Mouse (Mus musculus) forebrain, embryonic 13.5 days (tissue): ENCODE measurements at regions not wholly inside any gene's neighbourhood (a gene's known extent, or its start where the extent isn't known, plus 50 kb on each side); places are given as distances from the start of the nearest gene placed in this dataset.

Source experiments
- ATAC-seq: fragments of 200-750 bp; cut with Nextera tagmentation; 2 replicates; pipeline ENCODE4 v1.8.0; 2017
- H3K27ac ChIP-seq: fragments of 300-500 bp; sonication (generic); 2 replicates; pipeline ENCODE4 v1.5.1; 2015; ENCODE audit warnings: inconsistent platforms, mild to moderate bottlenecking, moderate library complexity
- H3K27me3 ChIP-seq: fragments of 300-500 bp; sonication (generic); 2 replicates; pipeline ENCODE4 v1.6.1; 2015; ENCODE audit warnings: mild to moderate bottlenecking, inconsistent platforms
- H3K36me3 ChIP-seq: fragments of 300-500 bp; sonication (generic); 2 replicates; pipeline ENCODE4 v1.6.1; 2015; ENCODE audit warnings: mild to moderate bottlenecking, inconsistent platforms; ENCODE audit not compliant: poor library complexity, severe bottlenecking
- H3K4me1 ChIP-seq: fragments of 300-500 bp; sonication (generic); 2 replicates; pipeline ENCODE4 v1.6.1; 2015; ENCODE audit warnings: inconsistent platforms
- H3K4me2 ChIP-seq: fragments of 300-500 bp; sonication (generic); 2 replicates; pipeline ENCODE4 v1.6.1; 2015; ENCODE audit warnings: inconsistent platforms, mild to moderate bottlenecking, moderate library complexity
- H3K4me3 ChIP-seq: fragments of 300-500 bp; sonication (generic); 2 replicates; pipeline ENCODE4 v1.5.1; 2015; ENCODE audit warnings: mild to moderate bottlenecking, inconsistent platforms
- H3K9ac ChIP-seq: fragments of 300-500 bp; sonication (generic); 2 replicates; pipeline ENCODE4 v1.6.1; 2015; ENCODE audit warnings: mild to moderate bottlenecking, inconsistent platforms
- H3K9me3 ChIP-seq: fragments of 300-500 bp; sonication (generic); replicated peaks from 2 replicates; pipeline ENCODE4 v1.6.1; 2016; ENCODE audit warnings: inconsistent platforms
- WGBS: fragments of 180-500 bp; shearing (Covaris S2); methylation state at CpG from one replicate; pipeline ENCODE4 v1.1.7; 2015; 5-methylcytosine and 5-hydroxymethylcytosine counted together

- Histone ChIP-seq H3K9ac (no peak overlapping the region), H3K4me1 (no peaks in the 10 kb centered on the region), H3K27me3 (no peaks in the 10 kb centered on the region), H3K9me3 (no peaks in the 10 kb centered on the region), H3K4me3 (no peak overlapping the region), H3K36me3 (no peaks in the 10 kb centered on the region), H3K4me2 (no peak overlapping the region), H3K27ac (no peak overlapping the region)
- no peak for ATAC-seq
- WGBS: 53% methylated on average over 2 of the region's 2 CpGs
Measured at GRCm38 (mm10) chr6:105066146-105066545, 573.6 kb downstream of the Cntn6 start.

- H3K36me3 ChIP-seq: no peaks in the 10 kb centered on the region
Measured at GRCm38 (mm10) chr6:105090882-105091281, 586.6 kb upstream of the Cntn4 start.

More at GRCm38 (mm10) chr6:105090882-105091281, 586.6 kb upstream of the Cntn4 start:
- Histone ChIP-seq H3K9me3 (no peaks in the 10 kb centered on the region), H3K4me2 (no peak overlapping the region), H3K27me3 (no peaks in the 10 kb centered on the region), H3K4me3 (no peak overlapping the region), H3K4me1 (no peaks in the 10 kb centered on the region), H3K27ac (no peak overlapping the region), H3K9ac (no peak overlapping the region)
- peak; percentile 57; the same call in 1 of the 2 replicates for ATAC-seq
- WGBS: 10% methylated on average over 1 of the region's 1 CpGs
